Mouse (Mus musculus) adipocyte (in vitro differentiated cells): ENCODE results near the gene Cdc42ep4.

Experiments
- DNase-seq: peaks from one replicate; pipeline ENCODE4 v3.0.0-alpha.2; 2016; ENCODE audit warnings: low spot score

Cdc42ep4 gene

DNA sequence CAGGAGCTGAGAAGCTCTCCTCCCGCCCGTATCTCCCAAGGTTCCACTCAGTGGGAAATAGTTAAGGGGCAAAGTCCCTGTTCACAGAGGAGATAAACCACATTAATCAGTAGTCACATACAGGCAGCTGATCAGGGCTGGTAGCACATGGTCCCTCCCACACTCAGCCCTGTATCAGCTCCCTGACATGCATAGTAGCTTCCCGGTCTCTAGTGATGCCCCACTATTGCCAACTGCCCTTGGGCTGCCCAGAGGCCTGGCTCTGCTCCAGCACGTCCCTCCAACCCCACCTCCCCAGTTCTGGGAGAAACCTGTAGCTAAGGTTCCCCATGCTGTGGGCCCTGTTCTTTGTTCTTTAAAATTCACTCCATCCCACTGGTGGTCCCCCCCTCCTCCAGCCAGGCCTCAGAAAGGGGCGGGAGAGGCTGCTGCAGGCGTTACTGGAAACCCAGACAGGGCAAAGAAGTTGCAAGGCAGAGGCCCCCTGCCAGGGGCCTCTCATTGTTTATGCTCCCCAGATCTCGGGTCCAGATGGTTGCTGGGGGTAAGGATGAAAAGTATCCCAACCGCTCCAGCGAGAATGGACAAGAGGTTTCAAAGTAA is 1.8 kb downstream of the Cdc42ep4 start:
- DNase-seq = peak; percentile 28

DNA sequence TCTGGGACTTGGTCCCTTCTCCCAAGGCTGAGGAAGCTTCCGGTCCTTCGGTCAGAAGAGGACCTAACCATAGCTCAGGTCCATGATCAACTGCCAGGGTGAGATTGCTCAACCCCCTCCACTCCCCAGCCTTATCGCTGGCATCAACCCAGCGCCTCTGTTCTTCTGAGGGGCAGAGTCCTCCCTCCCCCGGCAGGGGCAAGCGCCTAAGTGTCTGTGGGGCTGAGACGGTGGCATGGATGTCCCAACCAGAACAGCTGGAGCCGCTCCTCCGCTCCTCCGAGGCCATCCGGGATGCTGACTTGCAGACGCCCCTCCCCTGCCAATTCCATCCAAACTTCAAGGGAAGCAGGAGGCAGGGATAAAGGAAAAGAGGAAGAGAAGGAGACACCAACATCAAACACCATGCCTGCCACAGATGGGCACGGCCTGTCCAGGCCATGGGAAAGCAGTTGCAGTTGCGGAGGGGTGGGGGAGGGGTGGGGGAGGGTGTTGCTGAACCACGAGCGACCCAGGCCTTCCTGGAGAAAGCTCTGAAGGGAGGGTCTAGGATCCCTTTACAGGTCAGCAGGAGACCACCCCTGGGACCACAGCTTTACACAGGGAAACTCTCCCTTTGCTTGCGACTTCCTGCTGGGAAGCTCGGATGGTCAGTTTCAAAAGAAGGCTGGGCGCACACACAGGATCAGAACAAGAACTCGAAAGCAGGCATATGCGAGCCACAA is 2.7 kb downstream of the Cdc42ep4 start:
- DNase-seq = peak; percentile 18

DNA sequence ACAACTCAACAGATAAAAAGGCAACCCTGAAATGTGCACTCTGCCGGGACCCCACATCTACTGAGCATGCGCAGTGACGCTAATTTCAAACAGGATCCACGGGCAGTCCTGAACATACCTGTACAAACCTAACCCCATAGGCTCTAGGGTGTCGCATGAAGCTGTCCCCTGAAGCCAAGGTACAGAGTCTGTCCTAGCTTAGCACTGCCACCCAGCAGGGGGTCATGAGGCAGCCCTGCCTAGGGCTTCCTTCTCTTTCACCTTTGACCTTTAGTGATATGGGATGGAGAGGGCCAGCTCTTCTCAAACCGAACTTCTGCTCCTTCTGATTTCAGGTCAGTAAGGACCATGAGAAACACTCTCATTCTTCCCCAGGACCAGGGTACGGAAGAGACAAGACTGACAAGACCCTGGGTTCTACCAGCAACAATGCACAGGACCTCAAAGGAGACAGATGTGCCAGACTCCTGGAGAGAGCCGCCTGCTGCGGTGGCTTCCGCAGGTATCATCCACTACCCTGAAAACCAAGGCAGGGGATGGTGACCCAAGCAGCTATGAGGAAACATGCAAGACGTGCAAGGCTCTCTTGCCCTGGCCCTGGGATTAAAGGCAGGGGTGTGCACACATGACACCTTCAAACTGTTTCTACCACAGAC is 3.8 kb downstream of the Cdc42ep4 start:
- no peak for DNase-seq

DNA sequence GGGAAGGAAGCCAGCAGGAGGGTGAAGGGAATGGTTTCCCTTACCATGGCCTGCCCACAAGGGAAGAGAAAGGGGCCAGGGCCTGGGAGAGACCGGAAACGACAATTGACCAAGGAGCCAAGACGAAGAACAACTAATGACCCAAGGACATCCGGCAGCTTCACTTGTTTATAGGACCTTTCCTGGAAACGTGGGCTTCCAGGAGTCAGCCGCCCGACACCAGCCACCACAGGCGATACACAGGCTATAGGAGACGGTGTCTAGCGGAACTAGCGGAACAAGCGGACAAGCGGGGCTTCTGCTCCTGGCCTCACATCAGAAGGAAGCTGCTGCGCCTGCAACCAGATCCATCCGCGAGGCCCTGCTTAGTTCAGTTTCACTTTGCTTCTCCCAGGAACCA is 4.6 kb downstream of the Cdc42ep4 start:
- DNase-seq = no peak

DNA sequence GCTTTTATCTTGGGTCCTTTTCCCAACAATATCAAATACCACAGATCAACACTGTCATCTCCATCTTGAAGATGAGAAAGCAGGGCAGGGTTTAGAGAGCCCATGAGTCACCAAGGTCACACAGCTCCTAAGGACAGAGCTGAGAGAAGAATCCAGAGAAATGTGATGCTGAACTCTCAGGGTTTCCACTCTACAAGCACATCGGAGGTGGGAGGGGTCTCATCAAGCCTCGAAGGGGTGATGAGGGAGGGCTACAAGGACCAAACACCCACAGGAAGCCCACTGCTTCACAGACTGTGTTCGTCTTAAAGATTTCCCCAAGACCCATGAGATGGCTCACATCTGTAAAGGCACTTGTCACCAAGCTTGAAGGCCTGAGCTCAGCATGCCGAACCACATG is 5.7 kb downstream of the Cdc42ep4 start:
- DNase-seq = no peak

DNA sequence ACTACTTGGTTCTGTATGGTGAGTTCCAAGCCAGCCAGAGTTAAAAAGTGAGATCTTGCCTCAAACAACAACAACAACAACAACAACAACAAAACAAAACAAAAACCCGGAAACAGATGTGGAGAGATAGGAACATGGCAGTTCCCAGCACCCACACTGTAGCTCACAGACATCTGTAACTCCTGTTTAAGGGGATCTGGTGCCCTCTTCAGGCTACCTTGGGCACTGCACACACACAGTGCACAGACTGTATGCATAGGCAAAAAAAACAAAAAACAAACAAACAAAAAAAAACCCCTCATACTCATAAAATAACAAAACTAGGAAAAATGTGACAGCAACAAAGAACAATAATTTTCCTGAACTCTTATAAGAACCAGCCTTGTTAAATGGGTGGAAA is 8.7 kb downstream of the Cdc42ep4 start:
- no peak for DNase-seq

DNA sequence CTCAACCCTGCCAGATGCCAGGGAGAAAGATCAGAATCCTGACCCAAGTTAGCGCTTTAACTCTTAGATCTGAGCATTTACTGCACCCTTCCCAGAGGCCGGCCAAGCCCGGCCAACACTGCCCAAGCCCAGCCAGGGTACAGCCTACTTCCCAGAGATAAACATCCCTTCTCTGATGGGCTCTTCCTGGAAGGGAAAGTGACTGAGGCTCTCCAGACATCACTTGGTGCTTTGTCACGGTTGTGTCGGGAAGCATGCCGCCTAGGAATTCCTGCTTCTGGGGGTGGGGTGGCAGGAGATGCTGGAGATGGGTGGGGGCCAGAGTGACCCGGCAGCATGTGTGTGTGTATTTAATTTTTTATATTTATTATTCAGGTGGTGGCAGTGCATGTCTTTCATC is 11.6 kb downstream of the Cdc42ep4 start:
- DNase-seq = no peak

DNA sequence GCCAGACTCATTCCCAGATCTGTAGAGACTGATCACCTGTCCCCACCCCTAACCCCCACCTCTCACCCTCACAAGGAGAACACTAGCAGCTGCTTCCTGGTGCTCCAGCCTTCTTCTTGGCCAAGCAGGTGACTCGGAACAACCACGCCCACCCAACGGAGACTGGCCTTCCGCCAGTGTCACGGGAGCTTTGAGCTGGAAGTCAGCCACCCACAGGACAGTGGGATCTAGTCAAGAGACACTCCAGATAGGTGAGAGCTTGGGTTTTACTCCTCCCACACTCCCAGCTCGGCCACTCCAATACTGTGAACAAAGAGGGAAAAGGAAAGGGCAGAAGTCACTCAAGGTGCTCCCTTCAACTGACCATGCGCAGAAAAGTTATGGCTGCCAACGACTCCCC is 12.5 kb downstream of the Cdc42ep4 start:
- DNase-seq = no peak

DNA sequence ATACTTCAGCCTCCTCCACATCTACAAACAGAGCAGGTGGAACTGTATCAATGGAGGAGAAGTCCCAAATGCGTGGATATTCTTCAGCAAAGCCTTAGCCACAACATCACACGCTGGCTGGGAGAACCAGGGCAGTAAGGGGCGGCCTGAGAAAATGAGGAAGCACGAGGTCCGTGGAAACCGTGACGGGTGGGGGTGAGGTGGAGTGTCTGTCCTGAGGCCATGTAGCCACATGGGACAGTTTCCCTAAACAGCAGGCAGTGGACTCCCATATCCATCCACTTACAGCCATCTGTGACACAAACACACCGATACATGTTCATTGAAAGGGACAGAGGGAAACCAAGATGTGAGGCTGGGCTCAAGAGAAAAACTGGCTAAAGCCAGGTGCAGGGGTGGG is 13.8 kb downstream of the Cdc42ep4 start:
- no peak for DNase-seq

- no peak for DNase-seq
These were observed 14.2 kb downstream of the Cdc42ep4 start for GRCm38 (mm10) chr11:113737553-113737854.

DNA sequence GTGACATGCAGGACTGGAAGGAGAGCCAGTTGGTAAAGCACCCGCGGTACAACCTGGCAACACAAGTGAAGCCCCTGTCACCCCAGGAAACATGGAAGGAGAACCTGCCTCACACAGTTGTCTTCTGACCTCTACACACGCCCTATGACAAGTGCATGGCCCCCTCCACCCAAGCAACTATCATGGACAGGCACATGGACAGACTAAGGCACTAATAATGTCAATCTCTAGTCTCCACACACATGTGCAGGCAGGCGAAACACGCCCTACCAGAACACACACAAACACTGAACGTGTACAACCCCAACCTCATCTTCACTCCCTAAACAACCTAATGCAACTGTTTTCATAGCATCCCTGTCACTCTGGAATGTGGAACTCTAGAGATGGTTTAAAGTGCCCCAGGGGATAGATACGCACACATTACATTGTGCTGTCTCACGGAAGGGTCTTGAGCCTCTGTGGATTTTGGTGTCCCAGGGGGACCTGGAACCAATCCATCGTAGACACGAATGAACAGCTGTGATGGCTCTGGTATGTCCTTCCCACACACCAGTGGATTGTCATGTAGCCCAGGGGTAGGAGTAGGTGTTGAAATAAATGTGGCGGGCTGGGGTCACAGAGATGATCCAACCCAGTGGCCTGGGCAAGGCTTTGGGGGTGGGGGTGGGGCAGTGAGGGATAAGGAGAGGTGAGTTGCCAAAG is 14.7 kb downstream of the Cdc42ep4 start:
- DNase-seq = no peak

- DNase-seq = no peak
These were observed 16.5 kb downstream of the Cdc42ep4 start for GRCm38 (mm10) chr11:113735151-113735550.

GRCm38 (mm10) chr11:113733631-113734364 is 17.9 kb downstream of the Cdc42ep4 start:
- peak; percentile 59 for DNase-seq

DNA sequence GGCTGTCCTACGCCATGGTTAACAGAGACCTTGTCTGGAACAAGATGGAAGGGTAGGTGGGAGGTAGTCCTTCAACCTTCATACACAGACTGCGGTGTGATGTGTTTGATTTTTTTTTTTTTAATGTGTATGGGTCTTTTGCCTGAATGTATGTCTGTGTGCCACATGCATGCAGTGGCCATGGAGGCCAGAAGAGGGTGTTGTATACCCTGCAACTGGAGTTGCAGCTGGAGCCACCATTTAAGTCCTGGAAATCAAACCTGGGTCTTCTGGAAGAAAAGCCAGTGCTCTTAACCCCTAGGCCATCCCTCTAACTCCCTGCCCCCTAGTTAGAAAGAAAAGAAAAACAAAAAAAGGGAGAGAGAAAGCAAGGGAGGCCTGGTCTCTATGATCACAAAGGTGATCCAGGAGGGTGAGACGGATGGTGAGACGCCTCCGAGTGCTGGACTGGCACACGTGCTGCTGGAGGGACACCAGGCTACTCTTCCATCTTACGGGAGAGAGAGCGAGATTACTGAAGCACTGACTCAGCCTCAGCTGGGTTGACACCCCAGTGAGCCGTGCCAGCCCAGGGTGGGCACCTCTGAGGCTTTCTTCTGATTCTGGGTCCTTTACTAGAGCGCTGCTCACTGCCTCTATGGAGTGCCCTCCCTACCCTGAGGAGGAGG is 19.6 kb downstream of the Cdc42ep4 start:
- no peak for DNase-seq

- DNase-seq = no peak
These were observed 20.8 kb downstream of the Cdc42ep4 start for GRCm38 (mm10) chr11:113730879-113731278.

DNA sequence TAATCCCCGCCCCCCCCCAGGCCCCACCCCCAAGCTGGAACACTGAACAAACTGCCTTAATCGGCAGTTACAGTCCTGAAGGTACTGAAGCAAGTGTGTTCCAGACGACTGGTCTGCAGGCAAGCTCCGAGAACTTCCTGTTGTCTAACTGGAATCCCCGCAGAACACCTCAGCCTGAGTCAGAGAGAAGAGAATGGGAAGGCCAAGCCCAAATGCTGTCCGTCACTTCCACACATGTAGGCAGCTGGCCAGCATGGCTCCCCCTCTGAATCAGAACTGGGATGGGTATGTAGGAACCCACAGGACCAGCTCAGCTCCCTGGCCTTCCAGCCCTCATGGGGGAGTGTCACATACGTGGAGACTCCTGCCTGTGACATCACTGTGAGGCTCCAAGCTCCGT is 21.8 kb downstream of the Cdc42ep4 start:
- DNase-seq = no peak

DNA sequence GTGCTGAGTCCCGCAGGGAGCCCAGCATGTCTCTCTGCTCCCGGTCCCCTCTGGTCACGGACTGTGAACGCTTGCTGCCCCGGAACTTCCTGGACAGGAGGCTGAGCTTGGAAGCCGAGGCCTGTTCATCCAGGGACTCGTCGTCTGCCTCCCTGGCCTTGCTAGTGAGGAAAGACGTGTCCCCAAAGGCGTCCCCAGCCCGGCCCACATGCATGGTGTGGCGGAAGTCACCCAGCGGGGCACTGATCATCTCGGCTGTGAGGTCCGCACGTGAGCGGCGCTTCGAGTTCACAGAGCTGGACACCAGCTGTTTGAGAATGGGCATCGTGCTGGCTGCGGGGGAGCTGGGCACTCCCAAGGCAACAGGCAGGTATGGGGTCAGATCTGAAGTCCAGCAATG is 22.4 kb downstream of the Cdc42ep4 start:
- no peak for DNase-seq

GRCm38 (mm10) chr11:113727992-113728391 is 23.7 kb downstream of the Cdc42ep4 start:
- DNase-seq = no peak

DNA sequence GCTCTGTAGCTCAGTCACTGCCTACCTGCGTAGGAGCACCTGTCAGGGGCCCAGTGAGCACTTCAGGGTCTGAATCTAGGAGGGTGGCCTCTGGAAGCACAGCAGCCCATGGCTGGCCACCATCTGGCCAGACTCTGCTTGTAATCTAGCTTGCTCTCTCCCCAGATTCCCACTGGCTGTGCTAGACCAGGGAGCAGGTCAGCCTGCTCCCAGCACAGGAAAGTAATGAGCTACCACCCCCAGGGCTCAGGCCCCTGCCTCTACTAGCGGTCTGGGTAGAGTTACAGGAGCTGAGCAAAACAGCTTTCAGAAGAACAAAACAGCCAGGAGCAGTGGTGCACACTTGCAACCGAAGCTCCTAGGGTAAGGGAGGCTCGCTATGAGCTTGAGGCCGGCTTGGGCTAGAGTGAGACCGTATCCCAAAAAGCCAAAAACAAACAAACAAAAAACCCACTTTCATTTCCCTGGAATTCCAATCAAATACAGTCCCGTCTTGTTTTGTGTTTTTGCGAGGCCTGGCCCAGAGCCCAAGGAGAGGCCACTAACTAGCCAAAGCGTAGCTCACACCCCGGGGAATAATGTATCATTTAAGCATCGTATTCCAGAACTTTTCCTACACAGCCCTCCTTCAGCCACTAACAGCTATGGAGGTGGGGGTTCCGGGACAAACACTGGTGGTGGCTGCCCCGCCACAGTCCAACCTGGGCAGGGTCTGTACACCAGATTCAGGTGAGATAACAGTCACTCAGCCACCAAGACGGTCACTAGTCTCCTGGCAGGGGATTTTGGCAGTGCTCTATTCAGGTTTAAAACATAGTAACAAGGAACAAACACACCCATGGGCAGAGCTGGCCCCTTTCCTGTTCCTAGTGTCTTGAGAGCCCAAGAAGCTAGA is 24.4 kb downstream of the Cdc42ep4 start:
- DNase-seq = peak; percentile 34

GRCm38 (mm10) chr11:113725235-113726048 is 26.2 kb downstream of the Cdc42ep4 start:
- peak; percentile 59 for DNase-seq
